Mouse (Mus musculus): ENCODE measurements at regions not wholly inside any gene's neighbourhood (a gene's known extent, or its start where the extent isn't known, plus 50 kb on each side); places are given as distances from the start of the nearest gene placed in this dataset.

- no peak for ATAC-seq (replicated peaks; ENCODE audit: poor library complexity, severe bottlenecking)
Observed at GRCm38 (mm10) chr13:112144393-112145348, 143.6 kb upstream of the Ankrd55 start.

DNA sequence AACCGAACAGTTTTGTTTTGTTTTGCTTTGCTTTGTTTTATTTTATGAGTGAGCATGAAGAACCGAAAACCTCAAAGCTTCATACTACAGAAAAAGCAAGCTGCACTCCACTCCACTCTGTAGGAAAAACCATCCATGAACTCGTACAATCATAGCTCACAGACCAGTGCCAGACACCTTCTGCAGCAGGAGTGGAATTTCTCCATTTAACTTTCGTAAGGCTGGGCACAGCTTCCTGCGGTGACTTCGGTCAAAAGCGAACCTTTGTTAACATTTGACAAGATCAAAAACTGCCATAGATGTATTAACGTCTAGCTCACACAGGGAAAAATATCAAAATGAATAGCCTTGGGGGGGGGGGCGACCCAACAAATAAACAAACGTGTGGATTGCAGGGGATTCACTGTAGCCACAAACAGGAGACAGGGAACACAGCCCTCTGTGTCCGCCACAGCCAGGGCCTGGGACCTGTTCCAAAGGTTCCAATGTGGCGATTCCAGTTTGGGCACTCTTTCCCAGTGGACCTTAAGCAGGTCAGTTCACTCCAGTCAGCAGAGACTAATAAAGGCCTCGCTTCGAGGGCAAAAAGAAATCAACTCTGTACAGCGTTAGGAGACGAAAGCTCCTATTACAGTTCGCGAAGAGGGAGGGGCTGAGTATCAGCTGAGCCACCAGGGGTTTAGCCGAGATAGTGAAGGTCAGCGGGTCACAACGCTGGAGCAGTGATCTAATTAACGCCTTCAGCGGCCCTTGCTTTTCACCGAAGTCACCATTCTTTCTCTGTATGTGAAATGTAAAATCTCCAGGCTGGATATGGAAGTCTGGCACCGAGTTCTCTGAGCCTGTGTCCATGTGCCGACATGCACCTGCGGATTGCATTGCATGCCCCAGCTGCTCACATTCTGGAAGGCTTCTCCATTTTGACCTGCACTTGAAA is 135.4 kb upstream of the Ankrd55 start:
- ATAC-seq (replicated peaks; ENCODE audit: poor library complexity, severe bottlenecking) = no peak; the same call in 1 of the 2 replicates

GRCm38 (mm10) chr13:112153681-112154127 is 134.5 kb upstream of the Ankrd55 start:
- no peak for ATAC-seq (replicated peaks; ENCODE audit: poor library complexity, severe bottlenecking)

GRCm38 (mm10) chr13:112159430-112160172 is 128.7 kb upstream of the Ankrd55 start:
- ATAC-seq (replicated peaks; ENCODE audit: poor library complexity, severe bottlenecking) = no peak

GRCm38 (mm10) chr13:112160173-112160641 is 128.0 kb upstream of the Ankrd55 start:
- ATAC-seq (replicated peaks; ENCODE audit: poor library complexity, severe bottlenecking) = no peak

DNA sequence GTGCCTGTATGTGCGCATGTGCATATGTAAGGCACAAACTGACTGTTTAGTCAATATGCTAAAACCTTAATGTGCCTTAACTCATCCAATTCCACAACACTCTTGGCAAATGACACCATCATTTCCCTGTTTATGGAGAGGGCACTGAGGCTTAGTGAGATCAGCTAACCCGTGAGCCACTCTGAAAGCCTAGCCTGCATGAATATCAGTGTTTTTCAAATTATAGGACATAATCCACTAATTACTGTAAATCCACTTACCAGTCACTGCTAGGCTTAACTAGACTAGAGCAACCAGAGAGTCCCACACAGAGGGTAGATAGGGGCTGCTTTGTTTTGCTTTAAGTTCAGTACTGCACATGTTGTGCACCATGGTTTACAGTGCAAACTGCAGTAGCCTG is 127.5 kb upstream of the Ankrd55 start:
- no peak for ATAC-seq (replicated peaks; ENCODE audit: poor library complexity, severe bottlenecking)

GRCm38 (mm10) chr13:112161886-112162285 is 126.4 kb upstream of the Ankrd55 start:
- ATAC-seq (replicated peaks; ENCODE audit: poor library complexity, severe bottlenecking) = no peak

- 0 out of 2 replicates have a peak, but pooled peaks have one; percentile 17 for ATAC-seq (replicated peaks; ENCODE audit: poor library complexity, severe bottlenecking)
Observed at GRCm38 (mm10) chr13:112165921-112166320, 122.3 kb upstream of the Ankrd55 start.

DNA sequence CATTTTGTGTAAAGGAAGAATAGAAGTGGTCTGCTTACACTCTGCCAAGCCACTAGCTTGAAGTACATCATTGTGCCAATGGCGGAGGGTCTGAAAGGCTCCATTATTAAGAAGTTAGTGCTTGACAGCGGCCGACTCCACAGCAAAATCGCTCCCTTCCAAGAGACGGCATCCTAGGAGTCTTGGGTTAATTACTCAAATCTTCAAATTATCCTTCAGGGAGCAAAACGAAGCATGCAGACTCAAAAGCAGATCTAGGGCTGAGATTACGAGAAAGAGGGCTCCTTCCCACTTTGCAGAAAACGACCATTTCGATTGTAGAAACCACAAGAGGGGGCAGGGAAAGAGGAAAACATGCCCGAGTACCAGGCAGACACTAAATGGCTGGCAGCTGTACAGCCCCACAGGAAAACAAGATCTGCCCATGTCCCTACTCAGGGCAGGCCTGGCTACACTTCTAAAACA is 121.9 kb upstream of the Ankrd55 start:
- peak; percentile 49 for ATAC-seq (replicated peaks; ENCODE audit: poor library complexity, severe bottlenecking)

DNA sequence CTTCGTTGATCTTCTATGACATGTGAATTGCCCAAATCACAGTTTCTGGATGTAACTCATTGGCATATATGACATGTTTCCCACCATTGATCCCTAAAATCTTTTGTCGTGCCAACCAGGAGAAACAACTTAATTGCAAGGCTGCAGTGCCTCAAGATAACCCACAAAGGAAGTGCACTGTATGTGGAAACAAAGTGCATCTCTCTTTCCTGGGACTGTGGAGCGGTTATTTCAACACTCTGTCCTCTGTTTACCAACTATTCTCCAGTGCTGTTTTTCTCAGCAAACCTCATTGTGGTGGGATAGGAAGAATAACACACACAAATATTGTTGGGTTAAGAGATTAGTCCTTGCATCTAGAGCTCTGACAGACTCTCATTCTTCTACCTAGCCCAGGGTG is 119.8 kb upstream of the Ankrd55 start:
- peak; percentile 62 for ATAC-seq (replicated peaks; ENCODE audit: poor library complexity, severe bottlenecking)

- ATAC-seq (replicated peaks; ENCODE audit: poor library complexity, severe bottlenecking) = peak; percentile 73
Observed at GRCm38 (mm10) chr13:112170872-112171271, 117.4 kb upstream of the Ankrd55 start.

DNA sequence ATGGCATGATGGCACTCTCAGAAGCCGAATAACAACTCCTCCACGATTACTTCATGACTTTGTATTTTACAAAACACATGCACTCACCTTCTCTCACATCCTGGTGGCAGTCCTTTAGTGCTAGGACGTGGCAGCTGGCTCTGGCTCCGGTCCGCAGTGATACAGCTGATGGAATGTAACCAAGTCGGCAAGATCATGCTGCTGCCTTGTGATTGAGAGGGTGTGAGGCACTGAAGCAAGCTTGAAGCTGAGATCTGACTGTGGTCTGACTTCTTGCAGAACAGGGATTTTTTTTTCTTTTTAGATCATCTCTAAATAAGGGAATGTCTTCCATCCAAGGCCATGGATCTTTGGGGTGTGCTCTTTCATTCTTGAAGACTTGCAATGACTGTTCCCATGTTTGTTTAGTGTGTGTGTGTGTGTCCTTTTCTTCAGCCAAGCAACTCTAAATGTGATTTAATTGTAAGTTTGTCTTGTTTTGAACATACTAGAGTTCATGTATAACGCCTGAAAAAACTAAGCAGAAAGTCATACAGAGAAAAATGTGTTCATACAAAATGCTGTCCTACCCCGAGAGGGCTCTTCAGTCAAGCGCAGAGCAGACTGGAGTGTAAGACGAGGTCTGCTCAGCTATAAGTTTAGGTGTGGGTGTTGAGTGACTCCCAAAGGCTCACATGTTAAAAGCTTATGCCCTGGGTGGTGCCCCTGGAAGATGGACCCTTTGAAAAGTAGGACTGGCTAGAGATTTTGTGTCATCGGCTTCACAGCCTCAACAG is 116.1 kb upstream of the Ankrd55 start:
- no peak for ATAC-seq (replicated peaks; ENCODE audit: poor library complexity, severe bottlenecking)

GRCm38 (mm10) chr13:112173973-112174372 is 114.3 kb upstream of the Ankrd55 start:
- peak; percentile 51 for ATAC-seq (replicated peaks; ENCODE audit: poor library complexity, severe bottlenecking)

- ATAC-seq (replicated peaks; ENCODE audit: poor library complexity, severe bottlenecking) = no peak
Observed at GRCm38 (mm10) chr13:112178031-112178430, 110.2 kb upstream of the Ankrd55 start.

DNA sequence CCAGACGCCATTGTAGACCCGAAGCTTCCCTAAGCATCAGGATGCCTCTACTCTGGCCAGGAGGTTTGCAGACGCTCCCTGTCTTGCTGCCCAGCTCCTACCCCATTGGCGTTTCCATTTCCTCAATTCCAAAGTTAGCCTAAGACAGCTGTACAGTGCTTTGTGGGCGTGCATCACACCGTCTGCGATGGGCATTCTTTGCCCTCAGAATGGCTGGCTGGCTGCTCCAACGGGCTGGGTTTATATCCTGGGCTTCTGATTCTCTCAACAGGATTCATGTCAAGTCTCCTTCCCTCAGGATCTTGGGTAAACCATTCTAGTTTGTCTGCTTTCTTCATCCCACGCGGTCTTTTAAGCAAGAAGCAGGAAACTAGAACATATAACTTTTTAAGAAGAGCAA is 104.3 kb upstream of the Ankrd55 start:
- no peak for ATAC-seq (replicated peaks; ENCODE audit: poor library complexity, severe bottlenecking)

GRCm38 (mm10) chr13:112185116-112185515 is 103.1 kb upstream of the Ankrd55 start:
- no peak for ATAC-seq (replicated peaks; ENCODE audit: poor library complexity, severe bottlenecking)

- ATAC-seq (replicated peaks; ENCODE audit: poor library complexity, severe bottlenecking) = no peak
Observed at GRCm38 (mm10) chr13:112187226-112187625, 101.0 kb upstream of the Ankrd55 start.

DNA sequence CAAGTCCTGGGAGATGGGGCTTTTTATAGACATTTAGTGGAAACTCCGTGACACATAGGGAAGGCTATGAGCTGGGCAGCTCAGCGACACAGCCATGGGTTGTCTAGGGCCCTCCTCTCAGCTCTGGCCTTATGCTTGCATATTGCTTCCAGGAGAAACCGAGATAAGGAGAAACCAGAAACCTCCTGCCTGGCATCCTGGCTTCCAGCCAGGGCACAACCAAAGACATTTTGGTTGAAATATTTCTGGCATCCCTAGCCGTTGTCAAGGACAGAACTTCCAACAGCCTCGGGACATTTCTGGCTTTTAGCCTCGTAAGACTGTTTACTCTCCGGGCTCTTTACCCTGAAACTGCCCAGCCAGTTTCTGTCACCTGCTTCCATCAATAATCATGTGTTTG is 99.9 kb upstream of the Ankrd55 start:
- ATAC-seq (replicated peaks; ENCODE audit: poor library complexity, severe bottlenecking) = no peak

Measured in granulocyte monocyte progenitor cell, adult 5-6 weeks (primary cell).